Mouse (Mus musculus) frontal cortex, postnatal 36 days (tissue): ENCODE measurements at regions not wholly inside any gene's neighbourhood (a gene's known extent, or its start where the extent isn't known, plus 50 kb on each side); places are given as distances from the start of the nearest gene placed in this dataset.

Experiments used
- DNase-seq, 2 experiments: peaks; one replicate each; pipeline ENCODE4 v3.0.0; 2022; ENCODE audit warnings: low spot score in 2 of 2

GRCm38 (mm10) chr4:123995815-123996214, 78.0 kb upstream of the 4930535I16Rik start:
- no peak for DNase-seq

DNA sequence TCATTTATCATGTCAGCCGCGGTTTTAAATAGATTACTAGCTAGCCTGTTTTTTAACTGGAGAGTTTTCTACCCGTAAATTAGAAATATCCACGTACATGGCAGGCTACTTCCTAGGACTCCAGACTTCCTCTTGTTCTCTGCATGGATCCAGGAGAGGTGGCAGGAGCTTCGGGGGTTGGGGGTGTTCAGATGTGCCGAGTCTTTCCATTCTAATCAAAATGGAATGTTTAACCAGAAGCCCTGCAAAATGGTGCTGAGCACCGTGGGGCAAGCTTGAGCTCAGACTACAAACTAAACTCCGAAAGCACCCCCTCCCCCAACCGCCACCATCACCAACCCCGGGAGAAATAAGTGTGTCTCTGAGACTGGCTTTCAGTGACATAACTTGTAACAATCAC, 73.4 kb upstream of the 4930535I16Rik start:
- no peak for DNase-seq

DNA sequence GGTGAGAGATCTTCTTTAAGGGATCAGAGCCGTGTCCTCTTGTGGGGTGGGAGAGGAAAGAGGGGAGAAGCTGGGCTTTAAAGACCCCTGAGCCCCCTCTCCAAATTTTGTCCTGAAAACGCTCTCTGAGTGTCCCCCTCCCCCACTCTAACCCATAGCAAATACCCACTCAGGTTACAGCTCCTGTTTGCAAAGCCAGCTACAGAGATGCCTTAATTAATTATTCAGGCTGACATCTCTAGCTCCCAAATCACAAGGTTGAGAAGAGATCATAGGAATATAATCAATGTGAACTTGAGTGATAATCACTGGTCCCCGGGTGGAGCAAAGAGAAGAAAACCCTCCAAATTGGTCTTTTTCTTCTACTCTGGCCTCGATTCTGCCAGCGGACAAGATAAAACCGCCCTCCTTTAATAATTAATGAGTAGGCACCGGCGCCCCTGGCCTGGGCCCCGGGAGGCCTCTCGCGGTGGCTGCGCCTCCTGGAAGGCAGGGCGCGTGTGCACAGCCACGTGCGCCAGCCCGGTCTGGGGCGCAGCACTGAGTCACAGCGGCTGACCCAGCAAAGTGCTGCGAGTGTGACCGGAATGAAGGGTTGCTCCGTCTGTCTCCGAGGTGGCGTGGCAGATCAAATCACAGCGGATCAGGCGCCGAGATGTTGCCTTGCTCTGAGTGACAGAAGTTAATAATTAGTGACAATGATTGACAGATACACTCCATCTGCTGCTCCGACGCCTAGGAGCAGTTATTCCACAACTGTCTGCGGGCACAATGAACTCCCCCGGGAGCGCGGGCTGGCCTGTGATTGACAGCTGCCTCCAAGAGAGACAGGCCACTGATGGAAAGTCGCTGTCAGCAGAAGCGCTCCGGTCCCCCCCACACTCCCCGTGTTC, 72.7 kb upstream of the 4930535I16Rik start:
- peak; percentile 6 to 13 for DNase-seq
